Mouse (Mus musculus): Measurements from ENCODE around the gene Smarca4. TPM values are rescaled to one million over a fixed set of nuclear protein-coding genes. Genes with fewer than 3 reads are reported as not detected.

The Smarca4 gene
- total and polyA plus RNA-seq, 2 experiments from 2014 or later: 92.5 to 180 TPM

- Histone ChIP-seq H3K36me3 (ENCODE audit: insufficient read depth) (peaks cover 68% of the 10 kb centered on the region), H3K4me1 (ENCODE audit: insufficient read depth) (no peaks in the 10 kb centered on the region), H3K9ac (no peak overlapping the region), H3K4me2 (ENCODE audit: low read depth) (no peak overlapping the region), H3K27me3 (ENCODE audit: insufficient read depth, low read length) (no peaks in the 10 kb centered on the region), H3K4me3 (ENCODE audit: low read depth, low read length) (no peak overlapping the region), H3K27ac (ENCODE audit: low read depth, low read length) (no peak overlapping the region), H3K9me3 (ENCODE audit: low read length) (no peaks in the 10 kb centered on the region)
- TF ChIP-seq CTCF (IDR thresholded peaks at IDR 0.05; ENCODE audit: low read depth): no peak
- DNase-seq (no peak), ATAC-seq (no peak)
- 94% methylated on average over 7 of the region's 7 CpGs for WGBS
Observed at GRCm38 (mm10) chr9:21733989-21734388, 118.0 kb downstream of the Smarca4 start.

- no peaks in the 10 kb centered on the region for H3K9me3 ChIP-seq (ENCODE audit: low read length)
- no peak overlapping the region for H3K9ac ChIP-seq
- H3K4me2 ChIP-seq (ENCODE audit: low read depth): no peak overlapping the region
- no peak overlapping the region for H3K4me3 ChIP-seq (ENCODE audit: low read depth, low read length)
- TF ChIP-seq CTCF (IDR thresholded peaks at IDR 0.05; ENCODE audit: low read depth): no peak
- no peaks in the 10 kb centered on the region for H3K4me1 ChIP-seq (ENCODE audit: insufficient read depth)
- 91% methylated on average over 14 of the region's 14 CpGs for WGBS
- no peak for ATAC-seq
- H3K27ac ChIP-seq (ENCODE audit: low read depth, low read length): no peak overlapping the region
- peaks cover 79% of the 10 kb centered on the region for H3K36me3 ChIP-seq (ENCODE audit: insufficient read depth)
- H3K27me3 ChIP-seq (ENCODE audit: insufficient read depth, low read length): no peaks in the 10 kb centered on the region
- no peak for DNase-seq
Observed at GRCm38 (mm10) chr9:21735126-21735525, 119.2 kb downstream of the Smarca4 start.

- TF ChIP-seq CTCF (IDR thresholded peaks at IDR 0.05; ENCODE audit: low read depth): no peak
- Histone ChIP-seq H3K9ac (no peak overlapping the region), H3K36me3 (ENCODE audit: insufficient read depth) (peaks cover 86% of the 10 kb centered on the region), H3K4me1 (ENCODE audit: insufficient read depth) (no peaks in the 10 kb centered on the region), H3K4me3 (ENCODE audit: low read depth, low read length) (no peak overlapping the region), H3K27me3 (ENCODE audit: insufficient read depth, low read length) (no peaks in the 10 kb centered on the region), H3K4me2 (ENCODE audit: low read depth) (no peak overlapping the region), H3K9me3 (ENCODE audit: low read length) (no peaks in the 10 kb centered on the region), H3K27ac (ENCODE audit: low read depth, low read length) (no peak overlapping the region)
- ATAC-seq: no peak
- DNase-seq: no peak
- WGBS: 74% methylated on average over 3 of the region's 3 CpGs
Observed at GRCm38 (mm10) chr9:21736580-21736979, 120.6 kb downstream of the Smarca4 start.

GRCm38 (mm10) chr9:21737188-21737587 lies 121.2 kb downstream of the Smarca4 start:
- Histone ChIP-seq H3K9ac (no peak overlapping the region), H3K9me3 (ENCODE audit: low read length) (no peaks in the 10 kb centered on the region), H3K4me3 (ENCODE audit: low read depth, low read length) (no peak overlapping the region), H3K27ac (ENCODE audit: low read depth, low read length) (no peak overlapping the region), H3K4me2 (ENCODE audit: low read depth) (no peak overlapping the region), H3K27me3 (ENCODE audit: insufficient read depth, low read length) (no peaks in the 10 kb centered on the region), H3K36me3 (ENCODE audit: insufficient read depth) (peaks cover 89% of the 10 kb centered on the region), H3K4me1 (ENCODE audit: insufficient read depth) (no peaks in the 10 kb centered on the region)
- ATAC-seq: no peak
- TF ChIP-seq CTCF (IDR thresholded peaks at IDR 0.05; ENCODE audit: low read depth): no peak
- DNase-seq: no peak
- 95% methylated on average over 10 of the region's 10 CpGs for WGBS

GRCm38 (mm10) chr9:21738776-21739175 lies 122.8 kb downstream of the Smarca4 start:
- Histone ChIP-seq H3K4me1 (ENCODE audit: insufficient read depth) (no peaks in the 10 kb centered on the region), H3K9me3 (ENCODE audit: low read length) (no peaks in the 10 kb centered on the region), H3K4me3 (ENCODE audit: low read depth, low read length) (no peak overlapping the region), H3K27ac (ENCODE audit: low read depth, low read length) (no peak overlapping the region), H3K4me2 (ENCODE audit: low read depth) (no peak overlapping the region), H3K36me3 (ENCODE audit: insufficient read depth) (peaks cover 83% of the 10 kb centered on the region), H3K9ac (no peak overlapping the region), H3K27me3 (ENCODE audit: insufficient read depth, low read length) (no peaks in the 10 kb centered on the region)
- TF ChIP-seq CTCF (IDR thresholded peaks at IDR 0.05; ENCODE audit: low read depth): no peak
- WGBS: 67% methylated on average over 7 of the region's 7 CpGs
- DNase-seq (peak; percentile 18), ATAC-seq (no peak)

GRCm38 (mm10) chr9:21740427-21740826 lies 124.5 kb downstream of the Smarca4 start:
- DNase-seq (no peak), ATAC-seq (no peak)
- Histone ChIP-seq H3K4me1 (ENCODE audit: insufficient read depth) (no peaks in the 10 kb centered on the region), H3K9ac (no peak overlapping the region), H3K9me3 (ENCODE audit: low read length) (no peaks in the 10 kb centered on the region), H3K4me3 (ENCODE audit: low read depth, low read length) (no peak overlapping the region), H3K27ac (ENCODE audit: low read depth, low read length) (no peak overlapping the region), H3K36me3 (ENCODE audit: insufficient read depth) (peaks cover 84% of the 10 kb centered on the region), H3K4me2 (ENCODE audit: low read depth) (no peak overlapping the region), H3K27me3 (ENCODE audit: insufficient read depth, low read length) (no peaks in the 10 kb centered on the region)
- no peak for TF ChIP-seq CTCF (IDR thresholded peaks at IDR 0.05; ENCODE audit: low read depth)
- 96% methylated on average over 14 of the region's 14 CpGs for WGBS

GRCm38 (mm10) chr9:21741514-21741913 lies 125.5 kb downstream of the Smarca4 start:
- Histone ChIP-seq H3K9ac (no peak overlapping the region), H3K4me3 (ENCODE audit: low read depth, low read length) (no peak overlapping the region), H3K4me1 (ENCODE audit: insufficient read depth) (no peaks in the 10 kb centered on the region), H3K4me2 (ENCODE audit: low read depth) (no peak overlapping the region), H3K27ac (ENCODE audit: low read depth, low read length) (no peak overlapping the region), H3K9me3 (ENCODE audit: low read length) (no peaks in the 10 kb centered on the region), H3K36me3 (ENCODE audit: insufficient read depth) (peaks cover 86% of the 10 kb centered on the region), H3K27me3 (ENCODE audit: insufficient read depth, low read length) (no peaks in the 10 kb centered on the region)
- 96% methylated on average over 11 of the region's 11 CpGs for WGBS
- DNase-seq (no peak), ATAC-seq (no peak)
- TF ChIP-seq CTCF (IDR thresholded peaks at IDR 0.05; ENCODE audit: low read depth): no peak
